Mouse (Mus musculus) midbrain, embryonic 10.5 days (tissue): ENCODE measurements at regions not wholly inside any gene's neighbourhood (a gene's known extent, or its start where the extent isn't known, plus 50 kb on each side); places are given as distances from the start of the nearest gene placed in this dataset.

Experiments
- DNase-seq: peaks from one replicate; pipeline ENCODE4 v3.0.0-alpha.2; 2017; ENCODE audit warnings: low spot score
- H3K27ac ChIP-seq: fragments of 300-500 bp; sonication (generic); replicated peaks from 2 replicates; pipeline ENCODE4 v1.5.1; 2016; ENCODE audit warnings: mild to moderate bottlenecking
- H3K27me3 ChIP-seq: fragments of 300-500 bp; sonication (generic); 2 replicates; pipeline ENCODE4 v1.6.1; 2016; ENCODE audit warnings: low read depth, mild to moderate bottlenecking; ENCODE audit not compliant: poor library complexity, severe bottlenecking
- H3K36me3 ChIP-seq: fragments of 300-500 bp; sonication (generic); 2 replicates; pipeline ENCODE4 v1.6.1; 2016; ENCODE audit warnings: mild to moderate bottlenecking, moderate library complexity
- H3K4me1 ChIP-seq: fragments of 300-500 bp; sonication (generic); 2 replicates; pipeline ENCODE4 v1.6.1; 2016
- H3K4me3 ChIP-seq: fragments of 300-500 bp; sonication (generic); 2 replicates; pipeline ENCODE4 v1.5.1; 2016; ENCODE audit warnings: mild to moderate bottlenecking, moderate library complexity
- H3K9me3 ChIP-seq: fragments of 300-500 bp; sonication (generic); replicated peaks from 2 replicates; pipeline ENCODE4 v1.6.1; 2016; ENCODE audit warnings: mild to moderate bottlenecking
- WGBS: fragments of 180-500 bp; shearing (Covaris S2); methylation state at CpG from one replicate; pipeline ENCODE4 v1.1.7; 2016; 5-methylcytosine and 5-hydroxymethylcytosine counted together

GRCm38 (mm10) chr17:69685625-69686257 is 246.6 kb downstream of the Akain1 start:
- 79% methylated on average over 5 of the region's 5 CpGs for WGBS
- no peak for DNase-seq
- no peak overlapping the region for H3K27ac ChIP-seq
- H3K9me3 ChIP-seq = no peaks in the 10 kb centered on the region
- H3K4me1 ChIP-seq = peaks cover 3% of the 10 kb centered on the region; the same call in 1 of the 2 replicates
- H3K4me3 ChIP-seq = no peak overlapping the region
- H3K36me3 ChIP-seq = no peaks in the 10 kb centered on the region
- H3K27me3 ChIP-seq = no peaks in the 10 kb centered on the region

GRCm38 (mm10) chr17:69686383-69686782 is 247.3 kb downstream of the Akain1 start:
- H3K27ac ChIP-seq = no peak overlapping the region

GRCm38 (mm10) chr17:69695341-69695740 is 256.2 kb downstream of the Akain1 start:
- Histone ChIP-seq H3K4me3 (no peak overlapping the region), H3K27me3 (no peaks in the 10 kb centered on the region), H3K4me1 (no peaks in the 10 kb centered on the region), H3K9me3 (no peaks in the 10 kb centered on the region), H3K27ac (no peak overlapping the region), H3K36me3 (no peaks in the 10 kb centered on the region)
- no peak for DNase-seq
- WGBS = 85% methylated on average over 3 of the region's 3 CpGs

More at GRCm38 (mm10) chr17:69686383-69686782, 247.3 kb downstream of the Akain1 start:
- Histone ChIP-seq H3K4me3 (no peak overlapping the region), H3K36me3 (no peaks in the 10 kb centered on the region), H3K4me1 (peaks cover 3% of the 10 kb centered on the region; the same call in 1 of the 2 replicates), H3K27me3 (no peaks in the 10 kb centered on the region), H3K9me3 (no peaks in the 10 kb centered on the region)
- no peak for DNase-seq
- 57% methylated on average over 2 of the region's 2 CpGs for WGBS

- H3K27me3 ChIP-seq = no peaks in the 10 kb centered on the region
- DNase-seq = no peak
- WGBS = 92% methylated on average over 4 of the region's 4 CpGs
- no peaks in the 10 kb centered on the region for H3K4me1 ChIP-seq
- no peak overlapping the region for H3K27ac ChIP-seq
- H3K36me3 ChIP-seq = no peaks in the 10 kb centered on the region
- H3K9me3 ChIP-seq = no peaks in the 10 kb centered on the region
- H3K4me3 ChIP-seq = no peak overlapping the region
Measured at GRCm38 (mm10) chr17:69727325-69727724, 241.5 kb upstream of the Dlgap1 start.

- H3K36me3 ChIP-seq = no peaks in the 10 kb centered on the region
- no peak overlapping the region for H3K27ac ChIP-seq
- no peak overlapping the region for H3K4me3 ChIP-seq
- DNase-seq = no peak
- 92% methylated on average over 11 of the region's 11 CpGs for WGBS
- H3K9me3 ChIP-seq = no peaks in the 10 kb centered on the region
- no peaks in the 10 kb centered on the region for H3K27me3 ChIP-seq
- no peaks in the 10 kb centered on the region for H3K4me1 ChIP-seq
Measured at GRCm38 (mm10) chr17:69732981-69733380, 235.9 kb upstream of the Dlgap1 start.

- 84% methylated on average over 4 of the region's 4 CpGs for WGBS
- Histone ChIP-seq H3K27ac (no peak overlapping the region), H3K4me3 (no peak overlapping the region), H3K27me3 (no peaks in the 10 kb centered on the region), H3K4me1 (no peaks in the 10 kb centered on the region), H3K36me3 (no peaks in the 10 kb centered on the region), H3K9me3 (no peaks in the 10 kb centered on the region)
- no peak for DNase-seq
Measured at GRCm38 (mm10) chr17:69736379-69737096, 232.3 kb upstream of the Dlgap1 start.

GRCm38 (mm10) chr17:69769002-69769421 is 199.9 kb upstream of the Dlgap1 start:
- 88% methylated on average over 8 of the region's 8 CpGs for WGBS
- no peaks in the 10 kb centered on the region for H3K4me1 ChIP-seq
- no peaks in the 10 kb centered on the region for H3K9me3 ChIP-seq
- H3K36me3 ChIP-seq = no peaks in the 10 kb centered on the region
- DNase-seq = no peak
- H3K27me3 ChIP-seq = no peaks in the 10 kb centered on the region
- no peak overlapping the region for H3K27ac ChIP-seq
- H3K4me3 ChIP-seq = no peak overlapping the region

- 83% methylated on average over 4 of the region's 4 CpGs for WGBS
- Histone ChIP-seq H3K36me3 (no peaks in the 10 kb centered on the region), H3K4me3 (no peak overlapping the region), H3K27ac (no peak overlapping the region), H3K9me3 (no peaks in the 10 kb centered on the region), H3K4me1 (no peaks in the 10 kb centered on the region), H3K27me3 (no peaks in the 10 kb centered on the region)
- DNase-seq = no peak
Measured at GRCm38 (mm10) chr17:69770046-69770445, 198.8 kb upstream of the Dlgap1 start.

- Histone ChIP-seq H3K27me3 (no peaks in the 10 kb centered on the region), H3K4me1 (no peaks in the 10 kb centered on the region), H3K36me3 (no peaks in the 10 kb centered on the region), H3K9me3 (no peaks in the 10 kb centered on the region; the same call in 1 of the 2 replicates), H3K27ac (no peak overlapping the region), H3K4me3 (no peak overlapping the region)
- 97% methylated on average over 1 of the region's 1 CpGs for WGBS
- no peak for DNase-seq
Measured at GRCm38 (mm10) chr17:69781201-69781600, 187.7 kb upstream of the Dlgap1 start.

- H3K27me3 ChIP-seq = no peaks in the 10 kb centered on the region
- H3K36me3 ChIP-seq = no peaks in the 10 kb centered on the region
- no peak overlapping the region for H3K4me3 ChIP-seq
- H3K9me3 ChIP-seq = no peaks in the 10 kb centered on the region; the same call in 1 of the 2 replicates
- no peak for DNase-seq
- no peak overlapping the region for H3K27ac ChIP-seq
- H3K4me1 ChIP-seq = no peaks in the 10 kb centered on the region
- 90% methylated on average over 3 of the region's 3 CpGs for WGBS
Measured at GRCm38 (mm10) chr17:69786985-69787384, 181.9 kb upstream of the Dlgap1 start.

GRCm38 (mm10) chr17:69821473-69821872 is 147.4 kb upstream of the Dlgap1 start:
- 85% methylated on average over 5 of the region's 5 CpGs for WGBS
- DNase-seq = no peak
- H3K36me3 ChIP-seq = no peaks in the 10 kb centered on the region
- no peaks in the 10 kb centered on the region for H3K27me3 ChIP-seq
- H3K4me1 ChIP-seq = no peaks in the 10 kb centered on the region
- H3K9me3 ChIP-seq = no peaks in the 10 kb centered on the region
- H3K27ac ChIP-seq = no peak overlapping the region
- no peak overlapping the region for H3K4me3 ChIP-seq

GRCm38 (mm10) chr17:69821901-69822300 is 147.0 kb upstream of the Dlgap1 start:
- Histone ChIP-seq H3K27ac (no peak overlapping the region), H3K27me3 (no peaks in the 10 kb centered on the region), H3K4me1 (no peaks in the 10 kb centered on the region), H3K36me3 (no peaks in the 10 kb centered on the region), H3K9me3 (no peaks in the 10 kb centered on the region), H3K4me3 (no peak overlapping the region)
- no peak for DNase-seq
- 70% methylated on average over 2 of the region's 2 CpGs for WGBS

GRCm38 (mm10) chr17:69822921-69823320 is 146.0 kb upstream of the Dlgap1 start:
- H3K4me1 ChIP-seq = no peaks in the 10 kb centered on the region
- no peaks in the 10 kb centered on the region for H3K36me3 ChIP-seq
- DNase-seq = no peak
- no peak overlapping the region for H3K27ac ChIP-seq
- no peaks in the 10 kb centered on the region for H3K27me3 ChIP-seq
- H3K9me3 ChIP-seq = no peaks in the 10 kb centered on the region
- H3K4me3 ChIP-seq = no peak overlapping the region
- WGBS = 88% methylated on average over 1 of the region's 1 CpGs
